ENCODE assay signal across 9 mouse cellular contexts in genomic region chr11:46058011-46058410, GRCm38 (mm10). TPM values are rescaled to one million over a fixed set of nuclear protein-coding genes. Genes with fewer than 3 reads are reported as not detected.
DNase-seq lines count a peak whose midpoint lies in the region; ATAC-seq lines count a peak whose summit lies in the region.
"Had no signal": no experiment of that assay in that cellular context is flagged by ENCODE, and none has a peak within 500 bp of the region (broad histone marks: within the 10 kb centered on the region; RNA-seq: fewer than 3 reads in every experiment).

No protein-coding gene starts in this region.

- peaks cover 41% of the 10 kb centered on the region for H3K4me1 ChIP-seq in heart, embryonic 10.5 days
- H3K4me1 ChIP-seq in brown adipose tissue, adult 24 weeks (ENCODE audit: control insufficient read depth, insufficient read depth, insufficient read length, low read length) = 0 out of 2 replicates have a peak, but pooled peaks cover 4% of the 10 kb centered on the region
- H3K4me1 ChIP-seq in hindbrain, embryonic 12.5 days = peaks cover 20% of the 10 kb centered on the region
- H3K4me1 ChIP-seq in midbrain, embryonic 13.5 days (replicated peaks) = peaks cover 21% of the 10 kb centered on the region

- peak overlapping the region; percentile 78 for H3K4me3 ChIP-seq in heart, embryonic 10.5 days
- H3K4me3 ChIP-seq in brown adipose tissue, adult 24 weeks (ENCODE audit: insufficient read depth, low read depth, low read length) = peak overlapping the region; percentile 39; the same call in 1 of the 2 replicates
- H3K4me3 ChIP-seq in hindbrain, embryonic 12.5 days = no peak overlapping the region
- peak overlapping the region; percentile 69 for H3K4me3 ChIP-seq in midbrain, embryonic 13.5 days (replicated peaks)

- no peaks in the 10 kb centered on the region for H3K27me3 ChIP-seq in heart, embryonic 10.5 days (ENCODE audit: insufficient read depth, poor library complexity, severe bottlenecking)
- no peaks in the 10 kb centered on the region for H3K27me3 ChIP-seq in hindbrain, embryonic 12.5 days
- H3K27me3 ChIP-seq in midbrain, embryonic 13.5 days = no peaks in the 10 kb centered on the region

- no peak overlapping the region for H3K9ac ChIP-seq in hindbrain, embryonic 12.5 days
- H3K9ac ChIP-seq in midbrain, embryonic 13.5 days (replicated peaks) = 0 out of 2 replicates have a peak overlapping the region, but pooled peaks have one; percentile 11

- no peaks in the 10 kb centered on the region for H3K9me3 ChIP-seq in heart, embryonic 10.5 days
- H3K9me3 ChIP-seq in hindbrain, embryonic 12.5 days (replicated peaks) = no peaks in the 10 kb centered on the region
- no peaks in the 10 kb centered on the region for H3K9me3 ChIP-seq in midbrain, embryonic 13.5 days

- DNase-seq in heart, embryonic 10.5 days (ENCODE audit: low spot score) = no peak
- DNase-seq in heart, postnatal 14 days = no peak
- no peak for DNase-seq in T-cell, adult 2 months (ENCODE audit: low spot score)
- no peak for DNase-seq in adrenal gland, postnatal 10 days

- ATAC-seq in hindbrain, embryonic 12.5 days (ENCODE audit: low FRiP score) = no peak
- ATAC-seq in midbrain, embryonic 13.5 days = no peak
- no peak for ATAC-seq in erythroblast, adult 5-6 weeks (replicated peaks; ENCODE audit: low FRiP score, poor library complexity, severe bottlenecking)

- peak overlapping the region; percentile 67 for H3K4me2 ChIP-seq in hindbrain, embryonic 12.5 days (replicated peaks)
- peak overlapping the region; percentile 71 for H3K4me2 ChIP-seq in midbrain, embryonic 13.5 days (replicated peaks)

- peaks cover 20% of the 10 kb centered on the region for H3K36me3 ChIP-seq in heart, embryonic 10.5 days
- peaks cover 7% of the 10 kb centered on the region; the same call in 1 of the 2 replicates for H3K36me3 ChIP-seq in hindbrain, embryonic 12.5 days
- H3K36me3 ChIP-seq in midbrain, embryonic 13.5 days = peaks cover 4% of the 10 kb centered on the region; the same call in 1 of the 2 replicates

- intact Hi-C loops in heart, postnatal 14 days (cut with DNase I) = no loop called here

- WGBS in heart, embryonic 10.5 days = 27% methylated on average over 9 of the region's 9 CpGs
- 40% methylated on average over 9 of the region's 9 CpGs for WGBS in hindbrain, embryonic 12.5 days
- WGBS in midbrain, embryonic 13.5 days = 54% methylated on average over 9 of the region's 9 CpGs

- peak overlapping the region; percentile 94 for H3K27ac ChIP-seq in heart, embryonic 10.5 days
- peak overlapping the region; percentile 69 for H3K27ac ChIP-seq in brown adipose tissue, adult 24 weeks (replicated peaks; ENCODE audit: low read depth, low read length)
- no peak overlapping the region for H3K27ac ChIP-seq in hindbrain, embryonic 12.5 days
- no peak overlapping the region for H3K27ac ChIP-seq in midbrain, embryonic 13.5 days
- H3K27ac ChIP-seq: macrophage had no signal

RNA-seq across cellular contexts. Expression of gene Adam19, which starts 2.2 kb away (rescaled TPM):
- 24.2 and 32.9 TPM in 2 replicates for polyA plus RNA-seq in heart, embryonic 10.5 days (2016; fragmentation: Nextera tagmentation; extraction: Ambion mirVana)
- 10 to 100 TPM; 56.8 to 77.7 TPM for total RNA-seq in heart, postnatal 14 days (2021)
- polyA plus RNA-seq in brown adipose tissue, adult 24 weeks (2012; ENCODE audit: insufficient read depth, insufficient read length, missing spikeins) = 2.4 and 3.1 TPM in 2 replicates
- polyA plus RNA-seq in hindbrain, embryonic 12.5 days (2016; fragmentation: Nextera tagmentation; extraction: Ambion mirVana) = 17.3 and 18.4 TPM in 2 replicates
- polyA plus RNA-seq in midbrain, embryonic 13.5 days (2015; fragmentation: Nextera tagmentation; extraction: Ambion mirVana) = 8.8 and 10.5 TPM in 2 replicates
- 10 to 100 TPM; 15.5 to 25.3 TPM for total RNA-seq in adrenal gland, postnatal 10 days (2021)
- 4.6 TPM in 2 replicates for total RNA-seq in erythroblast, adult 5-6 weeks (2015; ENCODE audit: low replicate concordance)
- 5.6 and 6.2 TPM in 2 replicates for total RNA-seq in erythroblast, adult 5-6 weeks (2017; ENCODE audit: low replicate concordance)

RNA-seq across cellular contexts. Expression of gene Gm12166, which starts 5.9 kb away (rescaled TPM):
- polyA plus RNA-seq in heart, embryonic 10.5 days (2016; fragmentation: Nextera tagmentation; extraction: Ambion mirVana) = 4.3 and 4.5 TPM in 2 replicates
- total RNA-seq in heart, postnatal 14 days (2021) = 1 to 10 TPM; 2.3 to 3.1 TPM
- polyA plus RNA-seq in brown adipose tissue, adult 24 weeks (2012; ENCODE audit: insufficient read depth, insufficient read length, missing spikeins) = 2.3 and 18.9 TPM in 2 replicates
- 2.7 and 5.6 TPM in 2 replicates for polyA plus RNA-seq in hindbrain, embryonic 12.5 days (2016; fragmentation: Nextera tagmentation; extraction: Ambion mirVana)
- 6.1 and 7.1 TPM in 2 replicates for polyA plus RNA-seq in midbrain, embryonic 13.5 days (2015; fragmentation: Nextera tagmentation; extraction: Ambion mirVana)
- total RNA-seq in adrenal gland, postnatal 10 days (2021) = 1 to 10 TPM; 4.0 to 4.6 TPM
- 4.4 and 4.8 TPM in 2 replicates for total RNA-seq in erythroblast, adult 5-6 weeks (2015; ENCODE audit: low replicate concordance)
- total RNA-seq in erythroblast, adult 5-6 weeks (2017; ENCODE audit: low replicate concordance) = 4.3 and 8.9 TPM in 2 replicates

Comparison
In these comparisons a context has a peak if more than half of its experiments do, and no peak if none do; other contexts are left out.
1. H3K27ac ChIP-seq: peak in heart, embryonic 10.5 days (single experiment) and brown adipose tissue, adult 24 weeks (single experiment); none in hindbrain, embryonic 12.5 days (single experiment) and midbrain, embryonic 13.5 days (single experiment).